Mouse (Mus musculus): ENCODE results near the gene Shisa9. TPM values are rescaled to one million over a fixed set of nuclear protein-coding genes. Genes with fewer than 3 reads are reported as not detected.

The Shisa9 gene
- total RNA-seq, 2 experiments from 2014 or later, result 37.3 to 47.8 TPM

GRCm38 (mm10) chr16:12189739-12190138, 205.8 kb downstream of the Shisa9 start:
- no peak for DNase-seq (ENCODE audit: low spot score in 2 of 2)

GRCm38 (mm10) chr16:12196841-12197240, 212.9 kb downstream of the Shisa9 start:
- DNase-seq (ENCODE audit: low spot score in 2 of 2), result no peak

- no peak for DNase-seq (ENCODE audit: low spot score in 2 of 2)
Observed at GRCm38 (mm10) chr16:12197611-12198010, 213.7 kb downstream of the Shisa9 start.

- peak in 1 of 2 experiments; percentile 37 for DNase-seq (ENCODE audit: low spot score in 2 of 2)
Observed at GRCm38 (mm10) chr16:12201216-12201615, 217.3 kb downstream of the Shisa9 start.

- DNase-seq (ENCODE audit: low spot score in 2 of 2), result peak; percentile 38 to 83
Observed at GRCm38 (mm10) chr16:12202151-12202550, 218.2 kb downstream of the Shisa9 start.

- no peak for DNase-seq (ENCODE audit: low spot score in 2 of 2)
Observed at GRCm38 (mm10) chr16:12203055-12203454, 219.1 kb downstream of the Shisa9 start.

- DNase-seq (ENCODE audit: low spot score in 2 of 2), result no peak
Observed at GRCm38 (mm10) chr16:12204423-12204822, 220.5 kb downstream of the Shisa9 start.

GRCm38 (mm10) chr16:12206421-12206950, 222.6 kb downstream of the Shisa9 start:
- DNase-seq (ENCODE audit: low spot score in 2 of 2), result no peak

GRCm38 (mm10) chr16:12206951-12207350, 223.0 kb downstream of the Shisa9 start:
- DNase-seq (ENCODE audit: low spot score in 2 of 2), result no peak

GRCm38 (mm10) chr16:12209355-12209754, 225.4 kb downstream of the Shisa9 start:
- DNase-seq (ENCODE audit: low spot score in 2 of 2), result no peak

GRCm38 (mm10) chr16:12209819-12210218, 225.9 kb downstream of the Shisa9 start:
- no peak for DNase-seq (ENCODE audit: low spot score in 2 of 2)

- DNase-seq (ENCODE audit: low spot score in 2 of 2), result no peak
Observed at GRCm38 (mm10) chr16:12214018-12214417, 230.1 kb downstream of the Shisa9 start.

- DNase-seq (ENCODE audit: low spot score in 2 of 2), result no peak
Observed at GRCm38 (mm10) chr16:12217289-12218150, 233.6 kb downstream of the Shisa9 start.

GRCm38 (mm10) chr16:12218151-12218532, 234.2 kb downstream of the Shisa9 start:
- no peak for DNase-seq (ENCODE audit: low spot score in 2 of 2)

GRCm38 (mm10) chr16:12219821-12220220, 235.9 kb downstream of the Shisa9 start:
- no peak for DNase-seq (ENCODE audit: low spot score in 2 of 2)

- DNase-seq (ENCODE audit: low spot score in 2 of 2), result no peak
Observed at GRCm38 (mm10) chr16:12223537-12223936, 239.6 kb downstream of the Shisa9 start.

- peak in 1 of 2 experiments; percentile 37 for DNase-seq (ENCODE audit: low spot score in 2 of 2)
Observed at GRCm38 (mm10) chr16:12226937-12227336, 243.0 kb downstream of the Shisa9 start.

GRCm38 (mm10) chr16:12233288-12233687, 249.4 kb downstream of the Shisa9 start:
- no peak for DNase-seq (ENCODE audit: low spot score in 2 of 2)

- DNase-seq (ENCODE audit: low spot score in 2 of 2), result no peak
Observed at GRCm38 (mm10) chr16:12234289-12234688, 250.4 kb downstream of the Shisa9 start.

- DNase-seq (ENCODE audit: low spot score in 2 of 2), result no peak
Observed at GRCm38 (mm10) chr16:12238611-12239010, 254.7 kb downstream of the Shisa9 start.

- no peak for DNase-seq (ENCODE audit: low spot score in 2 of 2)
Observed at GRCm38 (mm10) chr16:12259361-12259760, 275.4 kb downstream of the Shisa9 start.

- no peak for DNase-seq (ENCODE audit: low spot score in 2 of 2)
Observed at GRCm38 (mm10) chr16:12265828-12266227, 281.9 kb downstream of the Shisa9 start.

GRCm38 (mm10) chr16:12300523-12300922, 316.6 kb downstream of the Shisa9 start:
- DNase-seq (ENCODE audit: low spot score in 2 of 2), result no peak

All from layer of hippocampus, postnatal 14 days (tissue).